Mouse (Mus musculus) liver (tissue): ENCODE results near the gene Slc6a11.

Experiments used
- DNase-seq: peaks from one replicate; pipeline ENCODE4 v3.0.0-alpha.2; 2020; ENCODE audit warnings: mixed read lengths

Slc6a11 gene

DNA sequence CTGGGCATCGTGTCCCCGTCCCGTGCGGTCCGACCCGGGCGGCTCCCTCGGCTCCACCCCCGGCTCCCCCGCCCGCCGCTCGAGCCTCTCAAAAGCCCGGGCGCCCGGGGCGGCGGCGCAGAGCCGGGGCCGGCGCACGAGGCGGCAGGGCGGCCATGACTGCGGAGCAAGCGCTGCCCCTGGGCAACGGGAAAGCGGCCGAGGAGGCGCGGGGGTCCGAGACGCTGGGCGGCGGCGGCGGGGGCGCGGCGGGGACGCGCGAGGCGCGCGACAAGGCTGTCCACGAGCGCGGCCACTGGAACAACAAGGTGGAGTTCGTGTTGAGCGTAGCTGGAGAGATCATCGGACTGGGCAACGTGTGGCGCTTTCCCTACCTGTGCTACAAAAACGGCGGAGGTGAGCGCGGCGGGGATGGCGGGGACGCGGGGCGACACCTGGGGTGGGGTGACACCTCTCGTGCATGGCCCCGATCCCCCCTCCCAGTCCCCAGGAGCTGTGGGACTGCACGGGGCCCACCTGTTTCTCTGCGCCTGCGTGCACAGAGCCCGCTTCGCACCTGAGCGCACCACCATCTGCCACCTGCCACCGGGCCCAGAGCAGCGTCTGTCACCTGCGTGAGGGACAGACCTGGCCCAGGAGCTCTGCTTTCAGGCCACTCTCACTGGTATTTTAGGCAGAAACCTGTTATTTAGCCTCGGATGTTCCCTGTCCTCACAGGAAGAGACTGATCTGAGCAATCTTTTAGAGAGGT is at the start of gene Slc6a11:
Slc6a11 (plus strand) TSS at position 120 of the 751 bp plus-strand sequence.
- no peak for DNase-seq

GRCm38 (mm10) chr6:114087106-114087505 is 43.9 kb upstream of the Slc6a11 start:
- peak; percentile 32 for DNase-seq

GRCm38 (mm10) chr6:114089626-114090025 is 41.4 kb upstream of the Slc6a11 start:
- DNase-seq: peak; percentile 33

DNA sequence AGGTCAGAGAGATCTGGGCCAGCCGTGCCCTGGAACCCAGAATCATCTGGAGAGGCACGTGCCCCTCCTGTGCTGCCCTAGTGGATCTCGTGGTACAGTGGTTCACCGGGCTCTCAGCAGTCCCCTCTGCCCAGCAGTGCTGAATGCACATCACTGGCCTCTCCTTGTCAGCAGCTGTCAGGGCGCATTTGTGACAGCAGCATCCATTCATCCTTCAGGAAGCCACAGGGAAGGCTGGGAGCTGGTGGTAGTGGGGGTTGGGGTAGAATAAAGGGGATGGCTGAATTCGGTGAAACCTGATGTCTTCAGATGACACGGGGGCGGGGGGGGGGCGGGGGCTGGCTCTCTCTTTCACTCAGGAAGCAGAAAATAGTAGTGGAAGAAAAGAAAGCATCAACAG is 38.8 kb upstream of the Slc6a11 start:
- DNase-seq: no peak

GRCm38 (mm10) chr6:114094251-114094650 is 36.8 kb upstream of the Slc6a11 start:
- no peak for DNase-seq

DNA sequence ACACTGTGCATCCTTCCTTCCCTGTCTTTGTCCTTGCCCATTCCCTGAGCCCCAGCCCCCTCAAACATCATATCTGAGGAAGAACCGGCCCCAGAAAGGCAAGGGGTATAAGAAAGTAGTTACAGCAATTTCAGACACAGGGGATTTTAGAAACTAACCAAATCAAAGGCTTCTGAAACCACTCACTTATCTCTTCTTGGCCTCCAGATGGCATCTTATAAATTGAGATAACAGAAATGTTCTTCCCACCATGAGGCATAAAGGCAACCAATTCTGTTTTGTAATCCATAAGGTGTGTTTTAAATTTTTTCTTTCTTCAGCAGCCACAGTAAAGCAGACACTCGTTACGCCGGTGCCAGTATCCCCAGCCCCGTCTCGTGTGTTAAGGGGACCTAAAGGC is 34.5 kb upstream of the Slc6a11 start:
- DNase-seq: no peak

- DNase-seq: no peak
These were observed 29.1 kb upstream of the Slc6a11 start for GRCm38 (mm10) chr6:114101923-114102322.

- no peak for DNase-seq
These were observed 11.5 kb upstream of the Slc6a11 start for GRCm38 (mm10) chr6:114119507-114119906.

- no peak for DNase-seq
These were observed 5.5 kb upstream of the Slc6a11 start for GRCm38 (mm10) chr6:114125530-114125929.

DNA sequence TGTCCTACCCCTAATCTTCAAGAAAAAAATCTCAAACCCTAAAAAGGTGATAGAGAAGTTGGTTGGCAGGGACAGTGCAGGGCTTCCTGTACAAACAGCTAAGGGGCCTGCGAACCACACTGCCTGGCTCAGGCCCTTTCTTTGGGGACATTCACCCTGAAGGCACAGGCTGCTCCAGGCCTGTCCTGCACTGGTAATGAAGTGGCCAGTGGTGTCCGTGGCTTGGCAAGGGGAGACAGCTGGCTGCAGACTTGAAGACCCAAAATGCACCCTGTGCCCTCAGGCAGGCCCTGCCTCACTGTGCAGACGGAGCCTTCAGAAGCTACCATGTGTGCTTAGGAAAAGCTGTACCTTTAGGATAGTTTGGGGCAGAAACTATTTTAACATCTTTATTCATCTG is 1.4 kb downstream of the Slc6a11 start:
- DNase-seq: no peak

- no peak for DNase-seq
These were observed 1.9 kb downstream of the Slc6a11 start for GRCm38 (mm10) chr6:114132916-114133315.

DNA sequence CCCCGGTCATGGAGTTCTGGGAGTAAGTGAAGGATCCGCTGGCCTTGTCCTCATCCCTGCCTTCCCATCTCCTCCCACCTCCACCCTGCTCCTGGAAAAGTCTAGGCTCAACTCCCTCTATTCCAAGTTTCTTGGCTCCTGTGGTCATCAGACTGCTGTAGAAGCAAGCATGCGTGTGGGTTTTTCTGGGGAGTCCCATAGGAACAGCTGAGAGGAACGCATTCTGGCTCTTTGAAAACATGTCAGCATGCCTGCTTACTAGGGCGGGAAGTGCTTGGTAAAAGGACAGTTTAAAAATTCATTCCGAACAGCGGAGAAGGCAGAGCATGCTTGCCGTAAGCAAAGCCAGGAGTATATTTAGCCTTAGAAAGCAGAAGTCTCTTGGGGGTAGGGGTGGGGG is 7.9 kb downstream of the Slc6a11 start:
- DNase-seq: no peak

DNA sequence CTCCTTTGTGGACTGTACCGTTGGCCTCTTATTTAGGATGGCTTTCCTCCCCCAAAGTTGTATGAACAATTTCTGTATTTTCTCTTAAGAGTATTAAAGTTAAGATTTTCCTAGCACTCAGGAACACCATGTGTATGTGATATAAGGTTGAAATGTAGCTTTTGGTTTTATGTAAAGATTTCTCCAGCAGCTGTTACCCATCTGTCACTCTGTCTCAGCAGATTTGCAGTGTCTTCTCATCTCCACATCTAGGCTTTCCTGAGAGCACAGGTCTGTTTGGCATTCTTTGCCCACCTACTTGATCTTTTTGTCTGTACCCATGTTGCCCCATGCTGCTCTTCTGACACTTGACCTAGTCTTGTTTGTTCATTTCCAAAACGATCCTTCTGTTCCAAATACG is 10.4 kb downstream of the Slc6a11 start:
- DNase-seq: no peak

DNA sequence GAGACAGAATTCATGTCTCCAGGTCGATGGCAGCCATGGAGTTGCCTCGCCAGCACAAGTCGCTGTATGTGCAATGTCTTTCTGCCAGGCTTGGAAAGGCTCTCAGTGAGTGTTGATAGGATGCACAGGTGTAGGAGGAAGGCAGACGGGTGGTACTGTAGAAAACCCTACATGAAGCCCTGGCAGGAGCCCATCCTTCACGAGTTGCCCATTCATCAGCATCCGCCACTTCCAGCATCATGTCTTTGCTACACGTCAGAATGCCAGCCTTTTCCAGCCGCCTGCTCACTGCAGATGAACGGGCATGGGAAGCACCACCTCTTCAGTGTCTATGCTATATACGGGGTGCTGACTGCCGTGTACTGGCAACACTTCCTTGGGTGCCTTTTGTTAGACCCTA is 11.4 kb downstream of the Slc6a11 start:
- no peak for DNase-seq

- no peak for DNase-seq
These were observed 12.5 kb downstream of the Slc6a11 start for GRCm38 (mm10) chr6:114143544-114143943.

DNA sequence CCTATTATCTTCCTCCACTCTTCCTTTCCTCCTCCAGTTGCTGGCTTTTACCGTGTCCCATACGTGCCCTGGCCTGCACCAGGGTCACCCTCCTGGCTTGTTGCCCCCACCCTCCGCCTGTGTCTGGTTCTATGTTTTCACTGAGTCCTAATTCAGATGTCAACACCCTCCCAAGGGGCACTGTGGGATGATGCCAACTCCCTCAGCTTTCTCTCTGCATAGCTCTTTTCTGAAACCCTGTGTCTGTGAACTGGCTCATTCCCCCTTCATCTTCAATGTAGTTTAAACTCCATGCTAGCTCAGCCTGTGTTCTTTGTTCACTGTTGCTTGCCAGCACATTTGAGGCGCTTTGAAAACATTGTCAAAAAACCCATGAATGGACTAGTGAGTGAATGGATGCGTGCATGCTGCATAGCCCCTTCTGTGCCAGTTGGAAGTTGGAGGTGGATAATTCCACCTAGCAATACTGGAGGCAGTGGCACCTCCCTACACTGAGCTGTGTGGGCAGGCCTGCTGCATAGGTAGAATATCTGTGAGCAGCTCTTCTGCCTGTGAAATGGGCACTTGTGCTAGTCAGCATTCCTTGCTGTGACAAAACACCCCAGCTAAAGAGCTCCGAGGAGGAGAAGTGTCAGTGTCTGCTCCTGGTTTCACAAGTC is 13.5 kb downstream of the Slc6a11 start:
- DNase-seq: no peak

- peak; percentile 24 for DNase-seq
These were observed 14.7 kb downstream of the Slc6a11 start for GRCm38 (mm10) chr6:114145650-114146329.

DNA sequence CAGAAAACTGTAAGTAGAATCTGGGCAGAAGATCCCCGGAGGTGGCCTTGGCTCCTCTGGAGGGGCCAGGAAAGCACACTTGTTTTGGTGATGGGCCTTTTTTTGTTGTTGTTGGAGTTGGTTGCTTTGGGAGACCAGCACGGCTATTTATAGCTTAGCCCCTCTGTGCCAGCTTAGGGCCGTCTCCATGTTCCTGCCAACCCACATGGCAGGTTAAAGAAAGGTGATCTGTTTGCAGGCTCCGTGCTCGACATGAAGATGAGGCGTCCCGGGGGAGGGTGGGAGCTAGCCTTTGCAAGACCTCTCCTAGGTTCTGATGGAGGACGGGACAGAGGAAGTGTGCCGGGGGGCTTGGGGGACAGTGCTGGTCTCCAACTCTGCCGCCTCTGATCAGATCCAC is 24.7 kb downstream of the Slc6a11 start:
- DNase-seq: no peak

DNA sequence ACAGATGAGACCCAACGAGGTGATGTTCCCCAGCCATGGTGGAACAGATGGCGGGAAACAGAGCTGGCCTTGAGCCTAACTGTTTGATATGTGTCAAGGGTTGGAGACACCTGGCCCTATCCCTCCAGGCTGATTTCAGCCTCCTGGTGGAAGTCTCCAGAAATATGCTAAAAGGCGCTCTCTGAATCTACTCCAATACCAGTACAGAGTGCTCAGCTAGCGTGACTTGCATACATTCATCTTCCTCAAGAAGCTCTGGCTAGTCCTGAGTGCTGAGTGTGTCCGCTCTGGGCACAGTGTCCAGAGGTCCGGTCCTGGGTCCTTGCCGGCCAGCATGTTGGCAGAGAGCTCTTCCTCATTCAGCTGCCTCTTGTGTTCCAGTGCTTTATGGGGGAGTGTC is 27.8 kb downstream of the Slc6a11 start:
- DNase-seq: no peak

GRCm38 (mm10) chr6:114160732-114161131 is 29.7 kb downstream of the Slc6a11 start:
- no peak for DNase-seq

GRCm38 (mm10) chr6:114174052-114174397 is 43.0 kb downstream of the Slc6a11 start:
- no peak for DNase-seq

GRCm38 (mm10) chr6:114174398-114175140 is 43.5 kb downstream of the Slc6a11 start:
- no peak for DNase-seq

DNA sequence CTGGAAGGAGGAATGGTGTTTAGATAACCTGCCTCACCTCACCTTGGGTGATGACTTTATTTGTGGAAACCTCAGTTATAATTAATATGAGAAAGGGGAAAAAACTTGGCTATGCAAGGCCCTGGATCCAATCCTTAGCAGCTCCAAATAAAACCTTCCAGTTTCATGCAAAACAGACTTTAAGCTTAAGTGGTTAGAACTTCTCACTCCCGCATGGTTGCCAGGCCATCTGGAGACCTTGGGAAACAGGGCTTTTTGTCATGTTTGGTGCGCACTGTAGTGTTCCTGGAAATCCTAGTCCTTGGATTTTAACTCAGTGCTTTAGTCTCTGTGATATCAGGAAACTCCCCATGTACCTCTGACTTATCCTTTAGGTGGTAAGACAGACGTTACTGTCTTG is 47.1 kb downstream of the Slc6a11 start:
- no peak for DNase-seq
